Mouse (Mus musculus) heart, postnatal 0 days (tissue): ENCODE data around the gene Zcchc2.

Experiments
- CTCF ChIP-seq: IDR thresholded peaks from 2 replicates; pipeline ENCODE4 v1.5.1; 2016; ENCODE audit warnings: antibody characterized with exemption, control low read depth, low read depth
- EP300 ChIP-seq: IDR thresholded peaks from 2 replicates; pipeline ENCODE4 v1.6.1; 2016; ENCODE audit warnings: antibody characterized with exemption, low read depth

DNA sequence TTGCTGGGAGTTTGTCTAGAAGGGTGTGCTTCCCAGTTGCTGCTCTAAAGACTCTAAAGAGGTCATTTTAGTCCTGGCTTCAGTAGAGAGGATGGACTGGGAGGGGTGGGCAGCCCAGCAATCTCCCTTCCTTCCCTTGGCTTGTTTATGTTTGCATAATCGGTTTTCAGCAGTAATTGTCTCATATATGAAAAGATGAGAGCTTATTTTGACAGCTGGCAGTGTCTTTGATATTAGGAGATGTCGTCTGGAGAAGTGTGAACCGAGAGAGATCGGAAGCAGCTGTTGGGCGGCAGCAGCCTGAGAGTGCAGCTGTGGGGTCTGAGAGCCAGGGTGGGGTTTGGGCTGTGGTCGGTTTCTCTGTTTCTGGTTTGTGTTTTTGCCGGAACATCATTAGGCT is 75.5 kb downstream of the Zcchc2 start:
- TF ChIP-seq CTCF, result no peak
- TF ChIP-seq EP300, result no peak
